Mouse (Mus musculus): ENCODE results near the gene Zdhhc19.

The Zdhhc19 gene

DNA sequence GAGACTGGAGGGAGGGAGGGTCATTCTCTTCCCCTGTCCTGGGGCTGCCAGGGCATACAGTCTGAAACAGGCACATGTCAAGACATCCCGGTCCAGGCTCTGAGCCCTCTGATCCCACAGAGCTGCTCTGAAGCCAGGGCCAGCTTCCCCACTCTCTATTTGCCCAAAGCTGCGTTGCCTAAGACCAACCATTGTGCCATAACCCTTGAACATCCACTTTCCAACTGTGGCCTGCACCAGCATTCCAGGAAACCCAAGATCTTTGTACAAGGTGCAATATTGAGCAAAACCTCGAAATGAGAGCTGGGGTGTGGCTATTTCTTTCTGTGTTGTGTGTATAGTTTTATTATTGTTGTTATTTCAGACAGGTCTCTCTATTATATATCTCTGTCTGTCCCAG is 59.5 kb downstream of the Zdhhc19 start:
- DNase-seq = no peak

DNA sequence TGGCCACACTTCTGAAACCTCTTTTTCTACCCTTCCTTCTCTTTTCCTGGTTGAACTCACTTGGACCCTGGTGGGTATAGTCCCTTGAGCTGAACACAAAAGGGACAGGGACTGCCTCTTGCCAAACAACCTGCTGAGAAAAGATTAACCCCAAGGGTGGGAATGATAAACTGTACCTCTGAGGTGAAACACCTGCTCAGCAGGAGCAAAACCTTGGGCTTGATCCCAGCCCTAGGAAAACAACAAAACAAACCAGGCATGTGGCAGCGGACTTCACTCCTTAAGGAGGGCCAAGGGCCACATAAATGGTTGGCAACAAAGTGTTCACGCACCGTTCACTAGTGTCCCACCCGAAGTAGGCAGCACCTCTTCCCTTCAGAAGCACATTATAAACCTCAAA is 63.4 kb downstream of the Zdhhc19 start:
- no peak for DNase-seq

DNA sequence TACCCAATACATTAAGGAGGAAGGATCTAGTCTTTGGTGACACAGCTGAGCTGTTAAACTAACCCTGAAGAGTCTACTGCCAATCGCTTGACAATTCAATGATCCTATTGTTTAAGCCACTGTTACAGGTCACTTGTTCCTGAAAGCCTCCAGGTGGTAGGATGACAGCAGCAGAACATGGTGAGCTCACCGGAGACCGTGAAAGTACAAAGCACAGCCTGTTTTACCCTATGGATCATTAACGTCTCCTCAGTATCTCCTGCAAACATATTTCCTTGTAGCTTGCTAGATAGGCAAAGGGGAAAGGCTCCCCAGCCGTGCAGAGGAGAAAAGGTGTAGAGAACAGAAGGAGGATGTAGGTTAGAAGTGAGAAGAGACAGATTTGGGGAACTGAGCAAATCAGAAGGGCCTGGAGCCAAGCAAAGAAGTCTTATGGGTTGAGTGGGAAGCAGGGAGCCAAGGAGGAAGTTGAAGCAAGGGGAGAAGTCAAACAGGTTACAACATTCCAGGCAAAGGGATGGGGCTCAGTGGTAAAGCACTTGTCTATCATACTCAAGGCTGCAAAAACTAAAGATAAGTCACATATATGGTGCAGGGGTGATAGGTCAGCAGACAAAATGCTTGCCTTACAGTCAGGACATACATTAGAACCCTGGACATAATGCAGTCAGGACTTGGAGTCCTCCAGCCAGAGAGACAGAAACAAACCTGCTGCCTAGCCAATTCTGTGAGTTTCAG is 67.2 kb downstream of the Zdhhc19 start:
- no peak for DNase-seq

DNA sequence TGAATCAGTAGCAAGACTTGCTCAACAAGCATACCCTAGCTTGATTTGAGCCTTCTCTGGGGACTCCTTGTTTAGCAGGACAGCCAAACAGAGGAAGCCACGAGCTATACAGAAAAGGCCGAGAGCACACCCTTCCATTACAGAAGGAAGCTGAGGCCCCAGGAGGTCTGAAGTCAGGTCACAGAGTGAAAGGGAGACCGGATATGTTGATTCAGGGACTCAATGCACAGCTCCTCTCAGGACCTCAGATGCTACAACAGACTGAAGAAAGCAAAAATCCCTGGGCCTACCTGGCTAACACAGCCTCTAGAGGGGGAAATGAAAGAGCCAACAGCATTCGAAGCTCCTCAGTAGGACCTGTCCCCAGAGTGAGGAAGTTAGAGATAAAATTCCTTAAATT is 71.2 kb downstream of the Zdhhc19 start:
- DNase-seq = no peak

DNA sequence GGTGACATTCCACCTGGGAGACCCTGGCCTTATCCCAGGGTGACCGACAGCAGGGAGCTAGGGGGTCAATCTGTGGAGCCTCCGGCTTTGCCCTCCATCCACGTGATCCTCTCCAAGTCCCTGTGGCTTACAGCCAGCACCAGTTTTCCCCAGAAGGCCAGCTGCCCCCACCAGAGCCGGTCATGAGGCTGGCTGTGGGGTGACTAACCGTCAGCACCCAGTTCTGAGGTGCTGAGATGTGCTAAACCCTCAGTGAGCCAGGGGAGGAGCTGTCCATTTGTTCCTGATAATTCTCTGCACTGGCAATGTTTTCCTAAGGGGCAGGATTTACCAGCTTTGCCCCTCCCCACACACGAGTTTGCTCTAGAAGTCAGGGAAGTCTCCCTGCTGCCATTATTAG is 72.3 kb downstream of the Zdhhc19 start:
- DNase-seq = peak; percentile 90

DNA sequence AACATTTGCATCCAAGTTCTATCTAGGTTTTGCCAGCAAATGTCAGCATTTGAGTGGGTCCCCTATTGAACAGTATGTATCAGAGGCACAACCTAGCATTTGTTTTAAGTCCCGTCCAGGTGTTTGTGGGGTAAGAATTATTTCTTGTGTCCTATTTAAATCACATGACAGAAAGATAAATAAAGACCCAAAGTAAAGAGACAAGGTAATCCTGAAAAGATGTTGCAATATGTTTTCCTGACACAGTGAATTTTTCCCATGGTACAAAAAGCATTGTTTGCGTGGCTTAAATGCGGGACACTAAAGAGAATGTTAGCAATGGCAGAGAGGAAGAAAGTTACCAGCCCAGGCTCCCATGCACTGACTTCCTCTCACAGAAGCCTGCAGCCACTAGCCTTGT is 74.0 kb downstream of the Zdhhc19 start:
- no peak for DNase-seq

DNA sequence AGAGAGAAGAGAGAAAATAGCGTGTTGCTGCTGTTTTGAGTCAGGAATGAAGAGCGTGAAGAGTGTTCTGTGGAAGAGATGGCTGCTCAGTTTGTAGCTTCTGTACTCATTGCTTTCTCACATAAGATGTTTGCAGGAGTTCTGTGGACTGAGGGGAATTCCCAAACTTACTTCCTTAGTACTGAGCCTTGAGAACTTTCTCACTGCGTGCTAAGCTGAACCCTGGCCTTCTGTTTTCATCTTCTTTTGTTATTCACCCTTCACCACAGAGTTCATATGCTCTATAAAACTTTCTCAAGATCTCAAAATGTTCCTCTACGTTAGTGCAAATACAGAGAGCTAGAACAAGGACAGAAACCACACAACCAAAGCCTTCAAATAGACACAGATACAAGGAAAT is 76.5 kb downstream of the Zdhhc19 start:
- no peak for DNase-seq

DNA sequence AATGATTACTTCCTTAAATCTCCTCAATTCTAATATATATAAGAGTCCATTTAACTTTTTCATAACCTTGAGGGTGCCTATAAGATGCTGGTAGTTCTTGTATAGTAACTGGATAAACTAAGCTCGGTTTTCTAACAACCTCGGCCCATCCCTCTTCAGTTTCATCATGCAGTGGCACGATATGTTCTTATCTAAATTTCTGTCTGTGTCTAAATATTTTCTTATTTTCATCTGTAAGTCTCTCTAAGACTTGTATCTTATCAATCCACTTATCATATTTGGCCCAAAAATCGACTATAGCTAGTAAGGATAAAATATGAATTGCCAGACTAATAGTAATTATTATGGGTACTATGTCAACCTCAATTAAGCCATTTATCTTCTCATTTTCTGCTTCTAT is 90.4 kb downstream of the Zdhhc19 start:
- no peak for DNase-seq

DNA sequence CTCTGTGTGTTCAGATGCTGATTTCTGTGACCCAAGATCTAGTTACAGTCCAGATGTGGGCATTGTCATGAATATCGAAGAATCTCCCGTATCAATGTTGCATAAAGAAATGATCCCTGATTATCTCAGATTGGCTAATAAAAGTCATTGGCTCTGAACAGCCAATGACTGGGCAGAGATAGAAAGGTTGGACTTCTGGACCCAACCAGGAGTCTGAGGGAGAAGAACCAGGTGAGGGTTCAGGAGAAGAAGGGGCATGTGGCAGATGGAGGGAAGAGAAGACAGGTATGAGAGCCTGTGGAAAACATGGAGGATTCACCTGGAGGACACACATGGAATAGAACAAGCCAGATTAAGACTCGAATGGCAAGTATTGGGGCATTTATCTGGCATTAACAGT is 92.5 kb downstream of the Zdhhc19 start:
- peak; percentile 72 for DNase-seq

DNA sequence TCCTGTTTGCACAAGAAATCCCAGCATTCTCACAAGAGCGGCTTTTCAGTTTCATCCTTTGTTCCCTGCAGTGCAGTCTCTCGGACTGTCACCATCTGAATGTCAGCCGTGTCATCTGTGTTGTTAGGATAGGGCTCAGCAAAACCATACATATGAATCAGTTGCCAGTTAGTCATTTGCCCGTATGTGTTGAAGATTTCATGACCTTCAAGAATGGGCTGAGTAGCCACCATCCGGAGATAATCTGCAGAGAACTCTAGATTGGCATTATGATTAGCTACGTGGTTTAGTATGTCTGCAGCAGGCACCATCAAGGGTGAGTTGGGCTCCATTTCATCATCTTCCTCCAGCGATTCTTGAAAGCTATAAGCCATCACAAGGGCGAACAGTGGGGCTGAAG is 95.5 kb downstream of the Zdhhc19 start:
- DNase-seq = peak; percentile 65

DNA sequence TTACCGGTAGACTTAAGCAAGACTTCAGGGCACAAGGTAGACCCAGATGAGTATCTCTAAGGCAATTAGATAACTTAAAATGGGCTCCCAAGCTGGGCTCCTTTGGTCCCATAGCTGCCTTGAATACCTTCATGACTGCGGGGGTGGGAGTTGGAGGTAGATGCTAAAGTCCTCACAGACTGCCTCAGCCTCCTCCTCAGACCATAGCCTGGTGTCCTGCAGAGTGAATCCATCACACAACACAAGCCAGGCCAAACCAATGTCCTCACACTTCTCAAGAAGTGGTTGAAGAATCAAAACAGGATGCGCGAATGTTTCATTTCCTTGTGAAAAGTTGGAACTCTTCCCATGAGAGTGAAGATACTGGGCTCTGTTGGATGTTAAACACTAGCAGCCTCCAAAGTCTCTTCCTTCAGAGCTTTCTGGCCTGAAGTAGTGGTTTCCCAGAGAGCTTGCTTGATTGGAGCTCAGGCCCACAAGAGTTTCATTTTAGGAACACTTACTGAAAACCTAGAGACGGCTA is 97.3 kb downstream of the Zdhhc19 start:
- DNase-seq = peak; percentile 90

DNA sequence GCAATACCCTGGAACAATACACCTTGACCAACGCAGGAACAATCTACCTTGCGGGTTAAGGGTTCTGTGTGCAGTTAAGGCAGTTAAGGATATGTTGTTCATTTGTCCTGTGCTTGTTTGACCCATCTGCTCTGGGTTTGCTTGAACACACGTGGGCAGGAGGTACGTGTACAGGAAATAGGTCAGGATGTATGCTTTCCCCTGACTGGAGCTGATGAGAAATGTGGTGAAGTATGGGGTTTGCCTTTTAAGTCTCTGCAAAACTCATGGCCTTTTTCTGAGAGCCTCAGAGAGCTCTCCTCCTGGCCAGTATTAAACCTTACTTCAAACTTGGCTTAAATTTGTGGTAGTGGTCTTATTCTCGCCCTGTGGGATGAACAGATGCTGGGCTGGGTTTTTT is 97.9 kb downstream of the Zdhhc19 start:
- DNase-seq = peak; percentile 63

DNA sequence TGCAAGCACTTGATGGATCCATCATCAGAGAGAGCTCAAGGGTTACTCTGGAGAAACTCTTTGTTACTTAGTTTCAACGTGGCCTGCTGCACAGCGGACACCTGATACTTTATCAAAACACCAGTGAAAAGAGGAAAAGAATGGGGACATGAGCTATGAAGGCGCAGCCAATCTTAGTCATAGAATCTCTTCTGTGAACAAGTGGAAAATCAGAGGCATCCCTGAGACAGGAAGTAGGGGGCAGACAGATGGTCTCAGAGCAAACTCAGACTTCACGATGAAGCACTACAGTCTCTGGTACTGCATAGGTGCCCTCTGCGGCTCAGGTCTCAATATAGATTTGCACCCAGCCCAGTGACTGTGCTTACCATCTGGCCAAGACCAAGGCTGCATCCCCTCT is 98.6 kb downstream of the Zdhhc19 start:
- no peak for DNase-seq

DNA sequence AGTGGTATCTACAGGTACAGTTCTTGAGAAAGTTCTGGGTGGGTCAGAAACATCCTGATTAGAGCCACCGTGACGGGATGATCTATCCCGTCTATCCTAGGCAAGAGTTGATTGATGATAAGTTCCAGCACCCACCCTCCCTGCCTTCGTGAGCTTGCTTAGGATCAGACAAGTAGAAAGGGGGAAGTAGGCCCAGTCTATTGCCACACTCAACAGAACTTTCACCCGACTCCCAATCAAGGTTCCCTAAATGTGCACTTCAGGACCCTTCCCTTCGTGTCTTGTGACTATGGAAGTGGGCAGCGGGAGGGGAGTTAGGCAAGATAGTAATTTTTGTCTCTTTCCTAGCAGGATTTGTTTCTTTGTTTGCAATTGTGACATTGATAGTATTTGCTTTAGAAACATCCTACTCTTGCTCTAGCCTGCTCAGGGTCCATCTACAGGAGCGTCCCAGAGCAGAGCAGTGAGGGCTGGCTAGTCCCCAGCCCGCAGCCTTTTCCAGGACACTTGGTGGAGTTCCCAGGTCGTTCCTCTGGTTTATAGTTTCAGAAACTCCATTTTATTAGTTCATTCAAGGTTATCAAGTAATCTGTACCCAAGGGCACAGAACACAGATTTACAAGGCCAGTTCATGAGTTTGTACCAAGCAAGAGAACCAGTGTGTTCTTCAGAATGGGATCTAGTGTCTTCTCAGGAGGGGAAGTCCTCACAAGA is 99.2 kb downstream of the Zdhhc19 start:
- peak; percentile 93 for DNase-seq

DNA sequence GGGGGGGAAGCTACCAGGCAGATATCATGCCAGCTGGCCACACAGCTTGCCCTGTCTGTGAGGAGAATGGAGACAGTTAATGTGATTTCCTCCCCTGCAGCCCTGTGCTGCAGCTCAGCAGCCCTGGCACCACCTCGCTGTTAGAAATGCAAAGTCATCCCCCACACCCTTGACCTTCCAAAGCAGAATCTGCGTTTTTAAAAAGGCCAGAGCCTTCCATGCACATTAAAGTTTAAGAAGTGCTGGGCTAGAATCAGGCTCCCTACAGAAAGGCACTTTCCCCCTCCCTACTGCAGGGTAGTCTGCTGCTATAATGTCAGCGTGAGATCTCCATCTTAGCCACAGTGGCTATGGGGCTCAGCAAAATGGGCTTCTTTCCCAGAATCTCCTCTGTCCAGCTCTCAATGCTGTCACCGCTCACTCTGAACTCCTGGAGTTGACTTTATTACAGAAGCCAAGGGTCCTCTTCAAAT is 101.9 kb downstream of the Zdhhc19 start:
- peak; percentile 90 for DNase-seq

DNA sequence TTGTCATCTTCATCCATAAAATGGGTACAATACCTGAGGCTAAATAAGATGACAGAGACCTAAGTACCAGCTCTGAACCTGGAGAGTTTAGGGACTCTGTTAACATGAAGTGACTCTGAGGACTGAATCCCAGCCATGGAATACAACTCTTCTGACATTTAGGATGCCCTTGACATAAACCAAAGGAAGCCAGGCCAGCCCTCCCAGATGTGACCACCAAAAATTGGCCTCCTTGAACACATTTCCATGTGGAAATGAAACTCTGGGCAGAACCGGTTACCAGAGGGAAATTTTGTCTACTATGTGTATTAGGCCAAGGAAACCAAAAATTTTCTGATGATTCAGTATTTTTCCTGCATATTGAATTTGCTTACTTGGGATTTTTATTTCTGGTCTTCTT is 103.1 kb downstream of the Zdhhc19 start:
- DNase-seq = peak; percentile 90

DNA sequence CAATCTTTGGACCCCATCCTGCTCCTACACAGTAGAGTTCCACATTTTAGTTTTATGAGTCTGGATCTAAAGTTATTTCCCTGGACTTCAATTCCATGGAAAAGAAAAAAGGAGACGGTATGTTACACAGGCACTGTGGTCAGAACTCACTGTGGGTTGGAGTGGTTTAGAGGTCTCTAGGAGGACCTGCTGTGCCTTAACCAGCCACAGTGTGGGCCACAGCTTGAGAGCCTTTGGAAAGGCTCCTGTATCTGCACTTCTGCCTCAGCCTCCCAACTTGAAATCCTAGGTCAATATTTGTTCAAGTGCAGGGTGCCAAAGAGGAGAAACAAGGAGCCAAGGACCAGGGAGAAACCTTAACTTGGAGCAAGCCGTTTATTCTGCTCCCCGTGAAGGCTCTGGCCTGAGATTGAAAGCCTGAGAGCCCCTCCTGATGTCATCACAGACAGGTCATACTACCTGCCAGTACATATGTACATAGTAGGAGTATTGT is 106.2 kb downstream of the Zdhhc19 start:
- peak; percentile 29 for DNase-seq

DNA sequence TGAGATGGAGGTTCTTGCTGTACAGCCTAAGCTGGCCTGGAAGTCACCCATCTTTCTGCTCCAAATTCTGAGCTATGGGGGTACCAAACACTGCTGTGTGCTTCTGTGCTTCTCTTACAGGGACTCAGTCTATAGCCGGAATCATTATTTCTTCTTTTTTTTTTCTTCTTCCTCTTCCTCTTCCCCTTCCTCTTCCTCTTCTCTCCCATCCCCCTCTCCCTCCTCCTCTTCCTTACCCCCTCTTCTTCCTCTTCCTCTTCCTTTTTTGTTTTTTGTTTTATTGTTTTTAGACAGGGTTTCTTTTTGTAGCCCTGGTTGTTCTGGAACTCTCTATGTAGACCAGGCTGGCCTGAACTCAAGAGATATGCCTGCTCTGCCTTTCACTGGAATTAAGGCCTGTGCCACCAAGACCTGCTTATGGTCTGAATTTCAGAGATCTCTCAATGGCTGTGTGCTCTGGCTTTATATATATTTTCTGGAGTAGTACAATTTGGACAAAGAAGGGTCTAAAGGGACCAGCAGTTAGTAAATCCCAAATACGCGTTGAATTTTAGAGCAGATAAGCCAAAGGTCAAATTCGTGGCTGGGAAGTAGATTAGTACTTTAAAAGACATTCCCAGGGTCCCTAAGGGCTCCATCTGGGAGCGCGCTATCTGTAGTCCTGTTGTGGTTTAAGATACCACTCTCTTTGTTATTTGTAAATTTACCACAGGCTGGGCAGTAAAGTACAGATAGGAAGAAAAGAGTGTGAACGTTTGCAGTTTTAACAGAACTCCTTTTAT is 111.7 kb downstream of the Zdhhc19 start:
- peak; percentile 80 for DNase-seq

DNA sequence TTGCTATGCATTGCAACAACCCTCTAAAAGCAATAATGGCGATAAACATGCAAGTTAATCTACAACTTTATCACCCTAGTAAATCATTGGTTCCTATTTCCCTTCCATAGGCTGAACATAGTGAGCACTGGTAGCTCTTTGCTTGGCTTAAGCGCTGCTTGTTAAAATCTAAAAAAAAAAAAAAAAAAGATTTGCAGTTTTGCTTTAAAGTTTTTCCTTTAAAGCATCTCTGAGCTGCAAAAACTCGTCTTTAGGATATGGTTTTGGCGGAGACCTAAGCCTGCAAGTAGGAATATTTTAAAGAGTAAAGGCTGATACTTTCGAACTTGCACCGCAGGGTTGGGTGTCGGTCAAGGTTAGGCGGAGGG is 112.3 kb downstream of the Zdhhc19 start:
- DNase-seq = no peak

DNA sequence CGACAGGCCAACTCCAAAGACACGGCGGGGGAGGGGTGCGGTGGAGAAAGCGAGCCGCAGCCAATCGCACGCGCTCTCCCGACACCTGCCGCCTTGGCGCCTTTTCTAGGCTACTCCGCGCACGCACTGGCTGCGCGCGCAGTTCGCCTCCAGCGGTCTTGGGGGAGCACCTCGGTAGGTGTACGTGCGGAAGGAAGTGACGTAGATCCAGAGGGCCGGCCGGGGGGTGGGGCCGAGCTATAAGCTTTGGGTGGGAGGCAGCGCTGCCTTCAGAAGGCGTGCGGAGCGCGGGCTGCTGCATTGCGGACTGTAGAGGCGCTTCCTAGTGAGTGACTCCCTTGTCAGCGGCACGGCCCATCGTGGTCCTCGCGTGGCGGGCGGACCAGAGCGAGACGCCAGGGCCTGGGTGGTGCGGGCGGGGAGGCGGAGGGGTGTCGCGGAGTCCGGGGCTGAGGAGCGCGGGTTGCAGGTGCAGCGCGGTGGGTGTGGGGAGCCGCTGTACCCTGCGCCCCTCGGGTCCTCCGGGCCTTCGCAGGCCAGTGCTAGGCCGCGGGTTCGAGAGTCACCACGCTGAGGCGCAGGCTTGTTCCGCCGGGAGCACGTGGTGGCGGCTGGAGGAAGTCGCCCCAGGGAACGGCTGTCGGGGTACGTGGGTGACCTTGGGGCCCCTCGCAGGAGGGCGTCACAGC is 112.8 kb downstream of the Zdhhc19 start, which contains the start of gene Tfrc:
Gene Tfrc (plus strand): TSS at position 209 of the 689 bp plus-strand sequence.
- peak; percentile 100 for DNase-seq

DNA sequence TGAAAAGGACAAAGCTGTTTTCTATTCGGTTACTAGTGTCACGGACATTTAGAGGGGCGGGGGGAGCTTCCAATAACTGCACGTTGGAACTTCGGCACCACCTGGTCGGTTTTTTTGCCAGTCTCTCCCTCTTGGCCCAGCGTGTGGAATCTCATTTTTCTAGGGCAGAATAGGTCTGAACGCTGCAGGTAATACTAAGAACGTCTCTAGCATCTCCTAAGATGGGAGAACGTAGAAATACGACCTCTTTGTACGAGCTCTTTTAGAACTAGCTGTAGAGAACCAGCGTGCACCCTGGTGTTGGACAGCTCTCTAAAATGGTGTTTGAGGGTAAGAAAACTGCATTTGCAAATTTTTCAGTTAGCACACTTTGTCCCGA is 113.3 kb downstream of the Zdhhc19 start:
- DNase-seq = no peak

DNA sequence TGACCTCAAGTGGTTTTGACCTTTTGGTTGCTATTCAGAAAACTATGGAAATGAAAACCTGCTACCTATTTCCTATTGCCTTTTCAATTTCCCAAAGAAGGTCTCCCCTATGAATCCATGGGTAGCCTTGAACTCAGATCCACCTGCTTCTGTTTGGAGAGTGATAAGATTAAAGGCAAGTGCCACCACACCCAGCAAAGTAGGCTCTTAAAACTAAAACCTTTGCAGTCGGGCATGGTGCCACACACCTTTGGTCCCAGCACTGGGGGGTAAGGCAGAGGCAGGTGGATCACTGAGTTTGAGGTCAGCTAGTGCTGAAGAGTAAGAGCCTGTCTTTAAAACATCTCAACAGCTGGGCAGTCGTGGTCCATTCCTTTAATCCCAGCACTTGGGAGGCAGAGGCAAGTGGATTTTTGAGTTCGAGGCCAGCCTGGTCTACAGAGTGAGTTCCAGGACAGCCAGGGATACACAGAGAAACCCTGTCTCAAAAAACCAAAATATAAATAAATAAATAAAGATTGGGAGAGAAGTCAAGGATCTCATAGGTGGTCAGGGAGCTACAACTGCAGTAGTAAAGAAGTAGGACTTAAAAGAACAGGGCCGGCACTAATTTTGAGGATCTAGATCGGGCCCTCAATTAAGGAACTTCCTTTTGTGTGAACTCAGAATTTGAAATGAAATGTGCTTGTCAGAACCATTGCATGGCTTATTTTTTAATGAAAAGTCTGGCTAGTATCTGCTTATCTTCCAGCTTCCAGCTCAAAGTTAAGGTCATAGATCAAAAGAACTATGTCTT is 114.6 kb downstream of the Zdhhc19 start:
- peak; percentile 82 for DNase-seq
